Mouse (Mus musculus): ENCODE data around the gene Tmem270. TPM values are rescaled to one million over a fixed set of nuclear protein-coding genes. Genes with fewer than 3 reads are reported as not detected.

Tmem270 gene
- total and polyA plus RNA-seq, 2 experiments from 2014 or later, result 0.19 TPM; not detected in 1

GRCm38 (mm10) chr5:134859193-134859592 is 47.3 kb downstream of the Tmem270 start:
- ATAC-seq (ENCODE audit: low FRiP score), result no peak
- WGBS, result 93% methylated on average over 5 of the region's 5 CpGs
- Histone ChIP-seq H3K36me3 (ENCODE audit: insufficient read depth, low read length) (no peaks in the 10 kb centered on the region), H3K9me3 (ENCODE audit: low read length) (no peaks in the 10 kb centered on the region), H3K4me1 (ENCODE audit: insufficient read depth, low read length) (no peaks in the 10 kb centered on the region), H3K9ac (replicated peaks; ENCODE audit: low read length, poor library complexity, severe bottlenecking) (no peak overlapping the region), H3K27ac (ENCODE audit: low read depth, low read length) (no peak overlapping the region), H3K27me3 (ENCODE audit: insufficient read depth, low read length) (no peaks in the 10 kb centered on the region), H3K4me2 (ENCODE audit: low read depth, low read length, poor library complexity, severe bottlenecking) (no peak overlapping the region), H3K4me3 (ENCODE audit: low read depth, low read length) (no peak overlapping the region)
- no peak for TF ChIP-seq CTCF (IDR thresholded peaks at IDR 0.05)
- DNase-seq (ENCODE audit: low spot score), result no peak

- 86% methylated on average over 10 of the region's 10 CpGs for WGBS
- H3K27me3 ChIP-seq (ENCODE audit: insufficient read depth, low read length), result no peaks in the 10 kb centered on the region
- DNase-seq (ENCODE audit: low spot score) (no peak), ATAC-seq (ENCODE audit: low FRiP score) (no peak)
- H3K27ac ChIP-seq (ENCODE audit: low read depth, low read length), result no peak overlapping the region
- no peaks in the 10 kb centered on the region for H3K36me3 ChIP-seq (ENCODE audit: insufficient read depth, low read length)
- H3K4me3 ChIP-seq (ENCODE audit: low read depth, low read length), result no peak overlapping the region
- H3K4me1 ChIP-seq (ENCODE audit: insufficient read depth, low read length), result no peaks in the 10 kb centered on the region
- no peaks in the 10 kb centered on the region for H3K9me3 ChIP-seq (ENCODE audit: low read length)
- no peak overlapping the region for H3K9ac ChIP-seq (replicated peaks; ENCODE audit: low read length, poor library complexity, severe bottlenecking)
- no peak for TF ChIP-seq CTCF (IDR thresholded peaks at IDR 0.05)
- no peak overlapping the region for H3K4me2 ChIP-seq (ENCODE audit: low read depth, low read length, poor library complexity, severe bottlenecking)
These were observed 48.2 kb downstream of the Tmem270 start for GRCm38 (mm10) chr5:134858378-134858777.

- Histone ChIP-seq H3K27ac (ENCODE audit: low read depth, low read length) (no peak overlapping the region), H3K27me3 (ENCODE audit: insufficient read depth, low read length) (no peaks in the 10 kb centered on the region), H3K4me3 (ENCODE audit: low read depth, low read length) (no peak overlapping the region), H3K4me1 (ENCODE audit: insufficient read depth, low read length) (no peaks in the 10 kb centered on the region), H3K9me3 (ENCODE audit: low read length) (no peaks in the 10 kb centered on the region), H3K36me3 (ENCODE audit: insufficient read depth, low read length) (no peaks in the 10 kb centered on the region), H3K9ac (replicated peaks; ENCODE audit: low read length, poor library complexity, severe bottlenecking) (no peak overlapping the region), H3K4me2 (ENCODE audit: low read depth, low read length, poor library complexity, severe bottlenecking) (no peak overlapping the region)
- TF ChIP-seq CTCF (IDR thresholded peaks at IDR 0.05), result no peak
- ATAC-seq (ENCODE audit: low FRiP score) (no peak), DNase-seq (ENCODE audit: low spot score) (no peak)
- WGBS, result 89% methylated on average over 5 of the region's 5 CpGs
These were observed 53.7 kb downstream of the Tmem270 start for GRCm38 (mm10) chr5:134852873-134853272.

Other genes with a start within 250 kb of the Tmem270 start
- 72.9 and 76.5 TPM in 2 replicates for gene Limk1, start 218.1 kb downstream of the Tmem270 start, total RNA-seq (2014; rRNA removed)
- gene Limk1, start 218.1 kb downstream of the Tmem270 start, polyA plus RNA-seq (2015; fragmentation: Nextera tagmentation; extraction: Ambion mirVana), result 15.5 and 16.7 TPM in 2 replicates
- 27.7 and 35.8 TPM in 2 replicates for gene Eln, start 159.4 kb downstream of the Tmem270 start, total RNA-seq (2014; rRNA removed)
- gene Eln, start 159.4 kb downstream of the Tmem270 start, polyA plus RNA-seq (2015; fragmentation: Nextera tagmentation; extraction: Ambion mirVana), result 35.0 and 36.2 TPM in 2 replicates
- not detected in 2 replicates for gene Cldn13, start 8.8 kb upstream of the Tmem270 start, total RNA-seq (2014; rRNA removed)
- gene Cldn13, start 8.8 kb upstream of the Tmem270 start, polyA plus RNA-seq (2015; fragmentation: Nextera tagmentation; extraction: Ambion mirVana), result not detected in 2 replicates
- 4.7 and 5.0 TPM in 2 replicates for gene Mettl27, start 25.6 kb upstream of the Tmem270 start, total RNA-seq (2014; rRNA removed)
- 7.2 and 7.5 TPM in 2 replicates for gene Mettl27, start 25.6 kb upstream of the Tmem270 start, polyA plus RNA-seq (2015; fragmentation: Nextera tagmentation; extraction: Ambion mirVana)
- gene Cldn4, start 40.2 kb upstream of the Tmem270 start, total RNA-seq (2014; rRNA removed), result 0.77 TPM in 1 of 2 replicates, not detected in the other
- not detected in 2 replicates for gene Cldn4, start 40.2 kb upstream of the Tmem270 start, polyA plus RNA-seq (2015; fragmentation: Nextera tagmentation; extraction: Ambion mirVana)
- gene Cldn3, start 79.5 kb upstream of the Tmem270 start, total RNA-seq (2014; rRNA removed), result 2.2 and 3.1 TPM in 2 replicates
- gene Cldn3, start 79.5 kb upstream of the Tmem270 start, polyA plus RNA-seq (2015; fragmentation: Nextera tagmentation; extraction: Ambion mirVana), result 3.0 and 3.3 TPM in 2 replicates
- 56.8 and 64.4 TPM in 2 replicates for gene Abhd11, start 102.4 kb upstream of the Tmem270 start, total RNA-seq (2014; rRNA removed)
- gene Abhd11, start 102.4 kb upstream of the Tmem270 start, polyA plus RNA-seq (2015; fragmentation: Nextera tagmentation; extraction: Ambion mirVana), result 85.3 and 85.6 TPM in 2 replicates
- 165 and 175 TPM in 2 replicates for gene Stx1a, start 116.7 kb upstream of the Tmem270 start, total RNA-seq (2014; rRNA removed)
- 190 and 202 TPM in 2 replicates for gene Stx1a, start 116.7 kb upstream of the Tmem270 start, polyA plus RNA-seq (2015; fragmentation: Nextera tagmentation; extraction: Ambion mirVana)
- gene Dnajc30, start 157.5 kb upstream of the Tmem270 start, total RNA-seq (2014; rRNA removed), result 13.5 and 21.4 TPM in 2 replicates
- 52.5 and 52.8 TPM in 2 replicates for gene Dnajc30, start 157.5 kb upstream of the Tmem270 start, polyA plus RNA-seq (2015; fragmentation: Nextera tagmentation; extraction: Ambion mirVana)
- gene Bud23, start 158.2 kb upstream of the Tmem270 start, total RNA-seq (2014; rRNA removed), result 48.3 and 49.9 TPM in 2 replicates
- gene Bud23, start 158.2 kb upstream of the Tmem270 start, polyA plus RNA-seq (2015; fragmentation: Nextera tagmentation; extraction: Ambion mirVana), result 63.6 and 65.5 TPM in 2 replicates
- gene Vps37d, start 171.5 kb upstream of the Tmem270 start, total RNA-seq (2014; rRNA removed), result 95.4 and 107 TPM in 2 replicates
- 31.2 and 32.0 TPM in 2 replicates for gene Vps37d, start 171.5 kb upstream of the Tmem270 start, polyA plus RNA-seq (2015; fragmentation: Nextera tagmentation; extraction: Ambion mirVana)
- 0.38 and 1.2 TPM in 2 replicates for gene Mlxipl, start 183.2 kb upstream of the Tmem270 start, total RNA-seq (2014; rRNA removed)
- gene Mlxipl, start 183.2 kb upstream of the Tmem270 start, polyA plus RNA-seq (2015; fragmentation: Nextera tagmentation; extraction: Ambion mirVana), result 0.79 and 1.2 TPM in 2 replicates
- gene Tbl2, start 242.9 kb upstream of the Tmem270 start, total RNA-seq (2014; rRNA removed), result 28.6 and 62.9 TPM in 2 replicates
- 8.9 and 10.0 TPM in 2 replicates for gene Tbl2, start 242.9 kb upstream of the Tmem270 start, polyA plus RNA-seq (2015; fragmentation: Nextera tagmentation; extraction: Ambion mirVana)

Data from midbrain, postnatal 0 days (tissue).